Mouse (Mus musculus) cerebellum, postnatal 14 days (tissue): Measurements from ENCODE around the gene Wipf1.

Experiments used
- DNase-seq, 2 experiments: peaks; one replicate each; pipeline ENCODE4 v3.0.0; 2021; ENCODE audit warnings: mixed read lengths in 2 of 2

The Wipf1 gene

GRCm38 (mm10) chr2:73540450-73541162, 11.1 kb upstream of the Wipf1 start:
- no peak for DNase-seq

- DNase-seq, result peak in 1 of 2 experiments; percentile 47
Observed at GRCm38 (mm10) chr2:73539697-73540096, 10.2 kb upstream of the Wipf1 start.

GRCm38 (mm10) chr2:73539141-73539540, 9.6 kb upstream of the Wipf1 start:
- no peak for DNase-seq

GRCm38 (mm10) chr2:73538590-73538989, 9.1 kb upstream of the Wipf1 start:
- no peak for DNase-seq

GRCm38 (mm10) chr2:73536091-73536783, 6.7 kb upstream of the Wipf1 start:
- DNase-seq, result no peak

GRCm38 (mm10) chr2:73534720-73535119, 5.2 kb upstream of the Wipf1 start:
- DNase-seq, result no peak

- no peak for DNase-seq
Observed at GRCm38 (mm10) chr2:73530487-73530886, 953 bp upstream of the Wipf1 start.

- peak; percentile 27 to 28 for DNase-seq
Observed at GRCm38 (mm10) chr2:73528516-73529355, 798 bp downstream of the Wipf1 start.

- no peak for DNase-seq
Observed at GRCm38 (mm10) chr2:73527956-73528355, 1.6 kb downstream of the Wipf1 start.

- DNase-seq, result no peak
Observed at GRCm38 (mm10) chr2:73526691-73527090, 2.8 kb downstream of the Wipf1 start.

- DNase-seq, result no peak
Observed at GRCm38 (mm10) chr2:73522891-73523290, 6.6 kb downstream of the Wipf1 start.

- no peak for DNase-seq
Observed at GRCm38 (mm10) chr2:73522336-73522735, 7.2 kb downstream of the Wipf1 start.

GRCm38 (mm10) chr2:73521737-73522136, 7.8 kb downstream of the Wipf1 start:
- no peak for DNase-seq

GRCm38 (mm10) chr2:73518966-73519365, 10.6 kb downstream of the Wipf1 start:
- no peak for DNase-seq

- DNase-seq, result no peak
Observed at GRCm38 (mm10) chr2:73518311-73518710, 11.2 kb downstream of the Wipf1 start.

- DNase-seq, result no peak
Observed at GRCm38 (mm10) chr2:73514178-73514577, 15.4 kb downstream of the Wipf1 start.

GRCm38 (mm10) chr2:73513204-73513749, 16.3 kb downstream of the Wipf1 start:
- DNase-seq, result no peak

GRCm38 (mm10) chr2:73512044-73512443, 17.5 kb downstream of the Wipf1 start:
- DNase-seq, result no peak

GRCm38 (mm10) chr2:73510731-73511360, 18.7 kb downstream of the Wipf1 start:
- DNase-seq, result no peak

GRCm38 (mm10) chr2:73510025-73510288, 19.6 kb downstream of the Wipf1 start:
- DNase-seq, result no peak

- DNase-seq, result no peak
Observed at GRCm38 (mm10) chr2:73509248-73510024, 20.1 kb downstream of the Wipf1 start.

- DNase-seq, result no peak
Observed at GRCm38 (mm10) chr2:73507886-73508285, 21.6 kb downstream of the Wipf1 start.
